In the genomic region with DNA sequence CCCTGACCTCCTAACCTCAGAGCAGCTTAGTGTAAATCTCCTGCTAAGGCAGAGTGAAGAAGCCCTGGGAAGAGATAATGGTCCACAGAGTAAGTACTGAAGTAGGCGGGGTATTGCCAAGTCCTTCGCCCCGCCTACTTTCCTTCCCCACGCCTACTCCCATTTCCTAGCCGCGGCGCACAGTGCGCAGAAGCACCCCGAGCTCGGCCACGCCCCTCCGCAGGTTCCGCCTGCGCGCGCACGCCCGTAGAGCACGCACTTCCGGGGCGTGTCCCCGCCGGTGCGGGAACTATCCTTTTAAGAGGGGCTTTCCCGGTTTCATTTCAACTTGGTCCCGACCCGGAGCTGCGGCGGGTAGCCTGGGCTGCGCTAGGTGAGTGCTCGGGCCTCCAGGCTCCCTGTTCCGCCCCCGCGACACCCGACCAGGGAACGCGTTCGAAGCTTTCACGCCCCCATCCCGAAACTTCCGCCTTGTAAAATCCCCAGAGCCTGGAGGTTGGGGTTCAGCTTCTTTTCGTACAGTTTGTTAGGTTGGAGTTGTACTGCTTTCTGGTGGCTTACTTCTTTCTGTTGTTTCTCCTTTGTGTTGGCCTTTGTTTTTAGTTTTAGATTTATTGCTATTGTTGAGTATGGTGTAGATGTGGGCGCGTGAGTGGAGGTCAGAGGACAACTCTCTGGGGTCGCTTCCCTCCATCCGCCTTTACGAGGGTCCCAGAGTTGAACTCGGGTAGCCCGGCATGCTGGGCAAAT, we compare ENCODE assay signal across 8 mouse cellular contexts. TPM values are rescaled to one million over a fixed set of nuclear protein-coding genes. Genes with fewer than 3 reads are reported as not detected.
DNase-seq lines count a peak whose midpoint lies in the region; ATAC-seq lines count a peak whose summit lies in the region.

A gene (plus strand): TSS at position 250 of the 750 bp plus-strand sequence.

- H3K9me3 ChIP-seq in hindbrain, embryonic 14.5 days (ENCODE audit: control insufficient read depth, low read length), result no peaks in the 10 kb centered on the region

- H3K4me1 ChIP-seq in hindbrain, embryonic 14.5 days (replicated peaks; ENCODE audit: control insufficient read depth, insufficient read depth, low read length), result peaks cover 10% of the 10 kb centered on the region; the same call in 1 of the 2 replicates

- ATAC-seq in hindbrain, embryonic 14.5 days (ENCODE audit: low FRiP score), result peak; percentile 98

- H3K4me2 ChIP-seq in hindbrain, embryonic 14.5 days (replicated peaks), result peak within 1 kb of the TSS; percentile 65

- peak within 1 kb of the TSS; percentile 77 for H3K4me3 ChIP-seq in hindbrain, embryonic 14.5 days (replicated peaks; ENCODE audit: low read length)

- WGBS in hindbrain, embryonic 14.5 days, result under 1% methylated on average over 49 of the region's 49 CpGs

- DNase-seq in R1 (ENCODE audit: low read depth, low spot score), result peak; percentile 96
- DNase-seq in cerebellum, postnatal 25 days, result peak; percentile 87 to 95
- DNase-seq in frontal cortex, postnatal 25 days (ENCODE audit: low spot score in 2 of 2), result peak; percentile 74 to 78
- peak; percentile 91 for DNase-seq in hindbrain, embryonic 14.5 days (ENCODE audit: low spot score)
- peak; percentile 87 for DNase-seq in layer of hippocampus, postnatal 36 days
- DNase-seq in lung, postnatal 36 days, result peak; percentile 97
- peak; percentile 96 for DNase-seq in retina, postnatal 1 day
- DNase-seq in urinary bladder, adult 18-20 months (ENCODE audit: low spot score in 2 of 2), result peak; percentile 81 to 89

- peak within 1 kb of the TSS; percentile 72 for H3K9ac ChIP-seq in hindbrain, embryonic 14.5 days

- no peaks in the 10 kb centered on the region for H3K27me3 ChIP-seq in hindbrain, embryonic 14.5 days (ENCODE audit: control insufficient read depth, insufficient read depth, low read length)

- no peaks in the 10 kb centered on the region for H3K36me3 ChIP-seq in hindbrain, embryonic 14.5 days (replicated peaks; ENCODE audit: control insufficient read depth, insufficient read depth)

- H3K27ac ChIP-seq in hindbrain, embryonic 14.5 days, result peak within 1 kb of the TSS; percentile 63; the same call in 1 of the 2 replicates

RNA-seq across cellular contexts. Expression of the gene that starts here (rescaled TPM):
- 29.1 and 30.0 TPM in 2 replicates for polyA plus RNA-seq in hindbrain, embryonic 14.5 days (2014; fragmentation: Nextera tagmentation; extraction: Ambion mirVana)
- 10 to 100 TPM; 15.0 to 19.1 TPM for total RNA-seq in layer of hippocampus, postnatal 36 days (2021)

Comparison
In these comparisons a context has a peak if more than half of its experiments do, and no peak if none do; other contexts are left out.
1. Peak in every context shown above with its lines: DNase-seq, ATAC-seq, H3K4me3 ChIP-seq and H3K27ac ChIP-seq.